Mouse (Mus musculus) neural tube, embryonic 15.5 days (tissue): ENCODE results near the gene Cse1l. TPM values are rescaled to one million over a fixed set of nuclear protein-coding genes. Genes with fewer than 3 reads are reported as not detected.
A peak's percentile ranks its signal among the peaks of the same experiment; 100 is the strongest.

Source experiments
- ATAC-seq: fragments of 200-750 bp; cut with Nextera tagmentation; 2 replicates; pipeline ENCODE4 v1.8.0; 2017; ENCODE audit warnings: mild to moderate bottlenecking, moderate TSS enrichment, moderate library complexity; ENCODE audit not compliant: low FRiP score
- H3K27ac ChIP-seq: fragments of 300-500 bp; sonication (generic); replicated peaks from 2 replicates; pipeline ENCODE4 v1.5.1; 2015; ENCODE audit warnings: mild to moderate bottlenecking, inconsistent platforms
- H3K27me3 ChIP-seq: fragments of 300-500 bp; sonication (generic); replicated peaks from 2 replicates; pipeline ENCODE4 v1.6.1; 2015; ENCODE audit warnings: inconsistent platforms
- H3K36me3 ChIP-seq: fragments of 300-500 bp; sonication (generic); 2 replicates; pipeline ENCODE4 v1.6.1; 2015; ENCODE audit warnings: inconsistent platforms
- H3K4me1 ChIP-seq: fragments of 300-500 bp; sonication (generic); 2 replicates; pipeline ENCODE4 v1.6.1; 2015; ENCODE audit warnings: inconsistent platforms
- H3K4me2 ChIP-seq: fragments of 300-500 bp; sonication (generic); 2 replicates; pipeline ENCODE4 v1.6.1; 2015; ENCODE audit warnings: inconsistent platforms, mild to moderate bottlenecking, moderate library complexity
- H3K4me3 ChIP-seq: fragments of 300-500 bp; sonication (generic); replicated peaks from 2 replicates; pipeline ENCODE4 v1.5.1; 2015; ENCODE audit warnings: mild to moderate bottlenecking, inconsistent platforms
- H3K9ac ChIP-seq: fragments of 300-500 bp; sonication (generic); replicated peaks from 2 replicates; pipeline ENCODE4 v1.6.1; 2015; ENCODE audit warnings: mild to moderate bottlenecking, inconsistent platforms
- H3K9me3 ChIP-seq: fragments of 300-500 bp; sonication (generic); replicated peaks from 2 replicates; pipeline ENCODE4 v1.6.1; 2016; ENCODE audit warnings: inconsistent platforms
- WGBS: fragments of 180-500 bp; shearing (Covaris S2); methylation state at CpG from one replicate; pipeline ENCODE4 v1.1.7; 2015; ENCODE audit warnings: mixed read lengths; 5-methylcytosine and 5-hydroxymethylcytosine counted together
- polyA plus RNA-seq: library from polyadenylated mRNA; unstranded; fragments of >200 nt; fragmentation: Nextera tagmentation; extraction: Ambion mirVana; gene quantifications from 2 replicates; pipeline ENCODE4 v1.2.1, GENCODE M21; 2015

Gene Cse1l
- 85.9 and 94.2 TPM in 2 replicates for polyA plus RNA-seq

DNA sequence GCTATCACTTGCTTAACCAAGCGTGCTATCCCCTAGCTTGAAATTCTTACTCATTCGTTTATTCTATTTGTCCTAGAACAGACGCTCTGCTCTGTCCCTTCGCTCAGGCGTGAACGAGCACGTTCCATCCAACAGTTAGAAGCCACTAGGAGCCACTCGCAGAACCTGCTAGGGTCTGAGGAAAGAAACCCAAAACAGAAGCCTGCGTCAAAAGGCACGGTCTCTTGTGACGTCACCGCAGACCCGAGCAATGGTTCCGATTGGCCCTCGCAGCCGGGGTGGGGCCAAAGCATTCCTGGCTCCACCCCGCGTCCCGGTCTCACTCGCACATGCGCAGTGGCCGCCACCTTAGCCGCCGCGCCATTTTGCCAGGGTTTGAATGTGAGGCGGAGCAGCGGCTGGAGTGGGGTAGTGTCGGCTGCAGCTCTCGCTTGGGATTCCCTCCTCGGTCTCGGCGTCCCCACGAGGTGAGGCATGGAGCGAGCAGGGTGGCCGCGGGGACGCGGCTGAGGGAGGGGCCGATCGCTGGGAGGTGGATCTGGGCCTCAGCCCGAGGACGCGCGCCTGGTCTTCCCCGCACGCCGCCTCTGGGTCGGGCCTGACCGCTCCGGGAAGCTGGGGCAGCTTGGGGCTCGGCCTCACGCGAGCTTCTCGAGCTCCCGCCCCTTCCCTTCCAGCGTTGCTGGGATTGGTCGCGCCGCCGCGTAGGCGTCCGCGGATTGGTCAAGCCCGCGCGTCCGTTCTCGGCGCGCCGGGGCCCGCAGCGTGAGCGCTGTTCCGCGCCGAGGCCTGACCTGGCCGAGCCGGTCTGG, at the start of gene Cse1l:
TSS of gene Cse1l (plus strand) at position 330 of the 812 bp plus-strand sequence.
- WGBS = under 1% methylated on average over 80 of the region's 80 CpGs

GRCm38 (mm10) chr2:166856366-166856765, 49.5 kb upstream of the Cse1l start:
- WGBS = 94% methylated on average over 6 of the region's 6 CpGs
- H3K9me3 ChIP-seq = no peaks in the 10 kb centered on the region
- H3K4me1 ChIP-seq = no peaks in the 10 kb centered on the region
- H3K36me3 ChIP-seq = peaks cover 94% of the 10 kb centered on the region
- no peak for ATAC-seq
- H3K9ac ChIP-seq = no peak overlapping the region
- H3K4me2 ChIP-seq = no peak overlapping the region
- H3K27me3 ChIP-seq = no peaks in the 10 kb centered on the region
- no peak overlapping the region for H3K4me3 ChIP-seq
- H3K27ac ChIP-seq = no peak overlapping the region

More for the DNA sequence above, at the start of gene Cse1l:
- H3K27ac ChIP-seq = peak within 1 kb of the TSS; percentile 98
- no peaks in the 10 kb centered on the region for H3K9me3 ChIP-seq
- peak within 1 kb of the TSS; percentile 86 for H3K4me3 ChIP-seq
- no peaks in the 10 kb centered on the region for H3K36me3 ChIP-seq
- H3K9ac ChIP-seq = peak within 1 kb of the TSS; percentile 93
- peak; percentile 97 for ATAC-seq
- H3K27me3 ChIP-seq = no peaks in the 10 kb centered on the region
- H3K4me2 ChIP-seq = peak within 1 kb of the TSS; percentile 91
- H3K4me1 ChIP-seq = peaks cover 19% of the 10 kb centered on the region

- WGBS = 78% methylated on average over 2 of the region's 2 CpGs
- H3K36me3 ChIP-seq = peaks cover 93% of the 10 kb centered on the region
- no peak overlapping the region for H3K4me3 ChIP-seq
Observed at GRCm38 (mm10) chr2:166857118-166857517, 48.7 kb upstream of the Cse1l start.

GRCm38 (mm10) chr2:166859214-166859613, 46.6 kb upstream of the Cse1l start:
- 89% methylated on average over 7 of the region's 7 CpGs for WGBS
- no peaks in the 10 kb centered on the region for H3K4me1 ChIP-seq
- ATAC-seq = no peak
- H3K4me3 ChIP-seq = no peak overlapping the region
- H3K4me2 ChIP-seq = no peak overlapping the region
- H3K9ac ChIP-seq = no peak overlapping the region
- no peak overlapping the region for H3K27ac ChIP-seq
- no peaks in the 10 kb centered on the region for H3K27me3 ChIP-seq
- peaks cover 91% of the 10 kb centered on the region for H3K36me3 ChIP-seq
- no peaks in the 10 kb centered on the region for H3K9me3 ChIP-seq

More at GRCm38 (mm10) chr2:166857118-166857517, 48.7 kb upstream of the Cse1l start:
- ATAC-seq = no peak
- H3K4me2 ChIP-seq = no peak overlapping the region
- no peak overlapping the region for H3K27ac ChIP-seq
- H3K9me3 ChIP-seq = no peaks in the 10 kb centered on the region
- no peaks in the 10 kb centered on the region for H3K4me1 ChIP-seq
- no peak overlapping the region for H3K9ac ChIP-seq
- no peaks in the 10 kb centered on the region for H3K27me3 ChIP-seq

DNA sequence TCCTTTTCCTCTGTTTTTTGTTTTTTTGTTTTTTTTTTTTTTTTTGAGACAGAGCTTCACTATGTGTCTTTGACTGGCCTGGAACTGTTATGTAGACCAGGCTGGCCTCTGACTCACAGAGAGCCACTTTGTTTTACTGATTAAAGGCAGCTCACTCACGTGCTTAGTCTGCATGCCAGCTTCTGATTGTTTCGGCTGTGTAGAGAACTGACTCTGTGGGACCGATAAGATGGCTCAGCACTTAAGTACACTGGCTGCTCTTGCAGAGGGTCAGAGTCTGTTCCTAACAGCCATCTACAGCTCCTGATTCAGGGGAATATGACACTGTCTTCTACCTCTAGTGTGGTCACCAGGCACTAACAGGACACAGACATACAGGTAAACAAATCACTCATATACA, 43.3 kb upstream of the Cse1l start:
- H3K4me1 ChIP-seq = no peaks in the 10 kb centered on the region
- peaks cover 94% of the 10 kb centered on the region for H3K36me3 ChIP-seq
- no peak overlapping the region for H3K4me3 ChIP-seq
- H3K4me2 ChIP-seq = no peak overlapping the region
- no peak overlapping the region for H3K27ac ChIP-seq
- no peaks in the 10 kb centered on the region for H3K27me3 ChIP-seq
- H3K9me3 ChIP-seq = no peaks in the 10 kb centered on the region
- no peak for ATAC-seq
- no peak overlapping the region for H3K9ac ChIP-seq
- 74% methylated on average over 3 of the region's 3 CpGs for WGBS

- H3K27ac ChIP-seq = no peak overlapping the region
- no peaks in the 10 kb centered on the region for H3K9me3 ChIP-seq
- H3K4me2 ChIP-seq = no peak overlapping the region
- 87% methylated on average over 10 of the region's 10 CpGs for WGBS
- no peak overlapping the region for H3K4me3 ChIP-seq
- H3K27me3 ChIP-seq = no peaks in the 10 kb centered on the region
- no peak overlapping the region for H3K9ac ChIP-seq
- no peaks in the 10 kb centered on the region for H3K4me1 ChIP-seq
- peaks cover 92% of the 10 kb centered on the region for H3K36me3 ChIP-seq
- ATAC-seq = no peak
Observed at GRCm38 (mm10) chr2:166865476-166865875, 40.4 kb upstream of the Cse1l start.

GRCm38 (mm10) chr2:166870271-166870865, 35.5 kb upstream of the Cse1l start:
- H3K27me3 ChIP-seq = no peaks in the 10 kb centered on the region
- no peak overlapping the region for H3K4me3 ChIP-seq
- no peak overlapping the region for H3K9ac ChIP-seq
- peaks cover 94% of the 10 kb centered on the region for H3K36me3 ChIP-seq
- no peak overlapping the region for H3K4me2 ChIP-seq
- H3K9me3 ChIP-seq = no peaks in the 10 kb centered on the region
- no peaks in the 10 kb centered on the region for H3K4me1 ChIP-seq
- no peak overlapping the region for H3K27ac ChIP-seq
- no peak for ATAC-seq
- 78% methylated on average over 20 of the region's 20 CpGs for WGBS

DNA sequence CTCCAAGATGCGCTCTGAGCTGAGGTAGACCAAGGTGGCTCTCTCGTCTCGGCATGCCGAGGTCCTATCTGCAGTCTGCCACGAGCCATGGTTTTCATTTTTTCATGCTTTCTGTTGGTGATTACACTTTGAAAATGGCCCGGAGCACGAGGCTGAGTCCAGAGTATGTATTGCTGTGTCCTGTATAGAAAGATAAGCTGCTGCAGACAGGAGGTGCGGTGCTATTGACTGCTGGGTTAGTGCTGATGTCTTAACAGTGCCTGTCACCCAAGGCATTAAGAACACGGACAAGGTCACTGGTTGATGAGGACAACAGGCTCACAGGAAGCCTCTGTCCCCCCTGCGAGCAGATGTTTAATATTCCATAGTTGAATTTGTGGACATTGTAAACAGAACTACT, 34.9 kb upstream of the Cse1l start:
- Histone ChIP-seq H3K36me3 (peaks cover 92% of the 10 kb centered on the region), H3K27ac (no peak overlapping the region), H3K9ac (no peak overlapping the region), H3K4me2 (no peak overlapping the region), H3K9me3 (no peaks in the 10 kb centered on the region), H3K4me3 (no peak overlapping the region), H3K27me3 (no peaks in the 10 kb centered on the region), H3K4me1 (no peaks in the 10 kb centered on the region)
- 90% methylated on average over 10 of the region's 10 CpGs for WGBS
- ATAC-seq = no peak

- Histone ChIP-seq H3K27me3 (no peaks in the 10 kb centered on the region), H3K4me3 (no peak overlapping the region), H3K27ac (no peak overlapping the region), H3K36me3 (peaks cover 79% of the 10 kb centered on the region), H3K4me2 (no peak overlapping the region), H3K4me1 (no peaks in the 10 kb centered on the region), H3K9me3 (no peaks in the 10 kb centered on the region), H3K9ac (no peak overlapping the region)
- WGBS = 81% methylated on average over 10 of the region's 10 CpGs
- no peak for ATAC-seq
Observed at GRCm38 (mm10) chr2:166874675-166875280, 31.1 kb upstream of the Cse1l start.

- Histone ChIP-seq H3K27ac (no peak overlapping the region), H3K9me3 (no peaks in the 10 kb centered on the region), H3K27me3 (no peaks in the 10 kb centered on the region), H3K9ac (no peak overlapping the region), H3K4me2 (no peak overlapping the region), H3K36me3 (peaks cover 75% of the 10 kb centered on the region), H3K4me3 (no peak overlapping the region), H3K4me1 (no peaks in the 10 kb centered on the region)
- no peak for ATAC-seq
- 93% methylated on average over 6 of the region's 6 CpGs for whole genome bisulfite sequencing
Observed at GRCm38 (mm10) chr2:166875561-166875960, 30.3 kb upstream of the Cse1l start.

GRCm38 (mm10) chr2:166876331-166876730, 29.5 kb upstream of the Cse1l start:
- H3K27ac ChIP-seq = no peak overlapping the region
- no peak for ATAC-seq
- H3K9ac ChIP-seq = no peak overlapping the region
- H3K4me2 ChIP-seq = no peak overlapping the region
- no peaks in the 10 kb centered on the region for H3K27me3 ChIP-seq
- peaks cover 73% of the 10 kb centered on the region for H3K36me3 ChIP-seq
- H3K4me3 ChIP-seq = no peak overlapping the region
- H3K4me1 ChIP-seq = no peaks in the 10 kb centered on the region
- no peaks in the 10 kb centered on the region for H3K9me3 ChIP-seq
- 83% methylated on average over 10 of the region's 10 CpGs for WGBS

- ATAC-seq = no peak
- no peaks in the 10 kb centered on the region for H3K4me1 ChIP-seq
- H3K9ac ChIP-seq = no peak overlapping the region
- 72% methylated on average over 7 of the region's 7 CpGs for WGBS
- no peaks in the 10 kb centered on the region for H3K27me3 ChIP-seq
- no peaks in the 10 kb centered on the region for H3K9me3 ChIP-seq
- no peak overlapping the region for H3K4me2 ChIP-seq
- no peak overlapping the region for H3K27ac ChIP-seq
- peaks cover 41% of the 10 kb centered on the region for H3K36me3 ChIP-seq
- H3K4me3 ChIP-seq = no peak overlapping the region
Observed at GRCm38 (mm10) chr2:166885066-166885465, 20.8 kb upstream of the Cse1l start.
